Mouse (Mus musculus) heart, embryonic 15.5 days (tissue): Measurements from ENCODE around the gene Zkscan7. TPM values are rescaled to one million over a fixed set of nuclear protein-coding genes. Genes with fewer than 3 reads are reported as not detected.
A peak's percentile ranks its signal among the peaks of the same experiment; 100 is the strongest.

Experiments used
- ATAC-seq: fragments of 200-750 bp; cut with Nextera tagmentation; replicated peaks from 2 replicates; pipeline ENCODE4 v1.8.0; 2017; ENCODE audit warnings: low read depth, moderate TSS enrichment; ENCODE audit not compliant: insufficient number of reproducible peaks, insufficient read depth, low FRiP score
- H3K27ac ChIP-seq: fragments of 300-500 bp; sonication (generic); 2 replicates; pipeline ENCODE4 v1.5.1; 2015; ENCODE audit warnings: mild to moderate bottlenecking, inconsistent platforms
- H3K27me3 ChIP-seq: fragments of 300-500 bp; sonication (generic); 2 replicates; pipeline ENCODE4 v1.6.1; 2015; ENCODE audit warnings: inconsistent platforms
- H3K36me3 ChIP-seq: fragments of 300-500 bp; sonication (generic); 2 replicates; pipeline ENCODE4 v1.6.1; 2015; ENCODE audit warnings: mild to moderate bottlenecking, inconsistent platforms
- H3K4me1 ChIP-seq: fragments of 300-500 bp; sonication (generic); replicated peaks from 2 replicates; pipeline ENCODE4 v1.6.1; 2015; ENCODE audit warnings: inconsistent platforms
- H3K4me2 ChIP-seq: fragments of 300-500 bp; sonication (generic); 2 replicates; pipeline ENCODE4 v1.6.1; 2015; ENCODE audit warnings: inconsistent platforms, mild to moderate bottlenecking, moderate library complexity
- H3K4me3 ChIP-seq: fragments of 300-500 bp; sonication (generic); 2 replicates; pipeline ENCODE4 v1.5.1; 2015; ENCODE audit warnings: mild to moderate bottlenecking, inconsistent platforms
- H3K9ac ChIP-seq: fragments of 300-500 bp; sonication (generic); 2 replicates; pipeline ENCODE4 v1.6.1; 2015; ENCODE audit warnings: mild to moderate bottlenecking, inconsistent platforms
- H3K9me3 ChIP-seq: fragments of 300-500 bp; sonication (generic); replicated peaks from 2 replicates; pipeline ENCODE4 v1.6.1; 2016; ENCODE audit warnings: inconsistent platforms
- WGBS: fragments of 180-500 bp; shearing (Covaris S2); methylation state at CpG from one replicate; pipeline ENCODE4 v1.1.7; 2015; ENCODE audit warnings: mixed read lengths; 5-methylcytosine and 5-hydroxymethylcytosine counted together
- polyA plus RNA-seq: library from polyadenylated mRNA; unstranded; fragments of >200 nt; fragmentation: Nextera tagmentation; extraction: Ambion mirVana; gene quantifications from 2 replicates; pipeline ENCODE4 v1.2.1, GENCODE M21; 2015

The Zkscan7 gene
- polyA plus RNA-seq, 1 experiment from 2014 or later = 1.9 TPM

- H3K4me3 ChIP-seq = no peak overlapping the region
- 97% methylated on average over 3 of the region's 3 CpGs for WGBS
- peaks cover 21% of the 10 kb centered on the region for H3K9me3 ChIP-seq
- 0 out of 2 replicates have a peak, but pooled peaks cover 3% of the 10 kb centered on the region for H3K4me1 ChIP-seq
- peaks cover 95% of the 10 kb centered on the region for H3K36me3 ChIP-seq
- no peak overlapping the region for H3K27ac ChIP-seq
- ATAC-seq = no peak
- no peak overlapping the region for H3K9ac ChIP-seq
- no peak overlapping the region for H3K4me2 ChIP-seq
- H3K27me3 ChIP-seq = no peaks in the 10 kb centered on the region
Measured at GRCm38 (mm10) chr9:122856716-122857115, 28.8 kb upstream of the Zkscan7 start.

DNA sequence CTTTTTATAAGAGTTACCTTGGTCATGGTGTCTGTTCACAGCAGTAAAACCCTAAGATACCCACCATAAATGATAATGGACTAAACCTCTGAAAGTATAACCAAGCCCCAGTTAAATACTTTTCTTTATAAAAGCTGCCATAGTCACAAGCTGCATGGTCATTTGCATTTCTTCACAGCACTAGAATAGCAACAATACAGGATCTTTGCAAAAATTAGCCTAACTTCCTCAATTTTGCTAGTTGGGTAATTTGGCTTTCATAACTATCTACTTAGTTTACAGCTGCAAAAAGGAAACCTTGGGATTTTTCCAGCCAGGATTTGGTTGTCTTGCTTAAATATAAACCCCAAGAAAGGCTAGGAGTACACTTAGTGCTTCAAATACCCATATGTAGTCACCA, 24.7 kb upstream of the Zkscan7 start:
- H3K36me3 ChIP-seq = peaks cover 69% of the 10 kb centered on the region
- H3K27ac ChIP-seq = no peak overlapping the region
- no peak overlapping the region for H3K4me3 ChIP-seq
- H3K9ac ChIP-seq = no peak overlapping the region
- H3K27me3 ChIP-seq = no peaks in the 10 kb centered on the region
- peaks cover 15% of the 10 kb centered on the region for H3K4me1 ChIP-seq
- ATAC-seq = no peak
- peaks cover 18% of the 10 kb centered on the region for H3K9me3 ChIP-seq
- no peak overlapping the region for H3K4me2 ChIP-seq

- peaks cover 21% of the 10 kb centered on the region; the same call in 1 of the 2 replicates for H3K9me3 ChIP-seq
- no peak overlapping the region for H3K27ac ChIP-seq
- peak overlapping the region; percentile 66 for H3K4me2 ChIP-seq
- H3K36me3 ChIP-seq = peaks cover 41% of the 10 kb centered on the region
- no peaks in the 10 kb centered on the region for H3K27me3 ChIP-seq
- ATAC-seq = no peak
- 29% methylated on average over 2 of the region's 2 CpGs for WGBS
- no peak overlapping the region for H3K9ac ChIP-seq
- no peak overlapping the region for H3K4me3 ChIP-seq
- H3K4me1 ChIP-seq = peaks cover 15% of the 10 kb centered on the region
Measured at GRCm38 (mm10) chr9:122863731-122864130, 21.8 kb upstream of the Zkscan7 start.

- Histone ChIP-seq H3K9me3 (peaks cover 15% of the 10 kb centered on the region; the same call in 1 of the 2 replicates), H3K4me2 (peak overlapping the region; percentile 66), H3K4me1 (peaks cover 15% of the 10 kb centered on the region), H3K9ac (peak overlapping the region; percentile 89), H3K4me3 (peak overlapping the region; percentile 94), H3K27me3 (no peaks in the 10 kb centered on the region), H3K36me3 (peaks cover 30% of the 10 kb centered on the region), H3K27ac (no peak overlapping the region)
- 51% methylated on average over 3 of the region's 3 CpGs for WGBS
- ATAC-seq = no peak
Measured at GRCm38 (mm10) chr9:122864848-122865247, 20.6 kb upstream of the Zkscan7 start.

DNA sequence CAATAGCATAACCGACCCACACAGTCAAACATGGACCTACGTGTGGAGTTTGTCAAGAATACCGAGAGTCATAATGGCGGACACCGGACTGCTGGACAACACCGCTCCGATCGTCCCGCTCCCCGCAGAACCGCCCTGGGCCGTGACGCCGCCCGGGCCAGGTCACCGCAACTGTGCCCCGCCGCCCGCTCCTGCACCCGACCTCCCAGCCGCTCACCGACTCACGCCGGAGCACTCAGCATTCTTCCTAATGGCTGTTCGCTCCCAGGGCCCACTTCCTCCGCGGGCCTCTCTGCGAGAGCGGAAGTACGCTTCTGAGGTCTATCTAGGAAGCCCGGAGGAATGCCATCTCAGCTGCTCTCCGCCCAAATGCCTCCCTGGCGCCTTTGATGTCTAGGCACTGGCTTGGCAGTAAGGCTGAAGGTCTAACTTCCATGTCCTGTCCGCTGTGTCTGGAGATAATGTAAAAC, 19.8 kb upstream of the Zkscan7 start, which contains the start of gene Zfp445:
Gene Zfp445 (minus strand): TSS at position 310 of the 470 bp plus-strand sequence.
- no peaks in the 10 kb centered on the region for H3K27me3 ChIP-seq
- peaks cover 21% of the 10 kb centered on the region for H3K36me3 ChIP-seq
- peak; percentile 86 for ATAC-seq
- H3K27ac ChIP-seq = peak within 1 kb of the TSS; percentile 85
- H3K4me2 ChIP-seq = peak within 1 kb of the TSS; percentile 66
- H3K9me3 ChIP-seq = peaks cover 9% of the 10 kb centered on the region; the same call in 1 of the 2 replicates
- WGBS = under 1% methylated on average over 34 of the region's 34 CpGs
- H3K9ac ChIP-seq = peak within 1 kb of the TSS; percentile 89
- peaks cover 15% of the 10 kb centered on the region for H3K4me1 ChIP-seq
- H3K4me3 ChIP-seq = peak within 1 kb of the TSS; percentile 94

DNA sequence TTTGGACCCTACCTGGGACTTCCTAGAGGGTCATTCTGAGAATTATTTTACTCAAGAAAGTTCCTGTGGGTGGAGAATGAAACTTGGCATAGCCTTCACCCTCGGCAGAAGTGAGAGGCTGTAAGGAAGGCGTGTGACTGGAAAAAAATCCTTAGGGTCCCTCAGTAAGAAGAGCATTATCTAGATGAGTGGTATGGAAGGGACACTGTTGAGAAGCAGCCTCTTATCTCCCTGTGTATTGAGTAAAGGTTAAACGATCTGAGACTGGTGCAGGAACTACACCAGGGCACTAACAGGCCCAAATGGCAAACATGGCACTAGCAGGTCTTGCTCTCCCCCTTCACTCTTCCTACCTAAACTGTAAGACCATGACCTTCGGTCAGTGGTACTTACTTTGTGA, 19.3 kb upstream of the Zkscan7 start:
- no peaks in the 10 kb centered on the region for H3K27me3 ChIP-seq
- H3K9ac ChIP-seq = peak overlapping the region; percentile 89; the same call in 1 of the 2 replicates
- peaks cover 15% of the 10 kb centered on the region for H3K4me1 ChIP-seq
- WGBS = 74% methylated on average over 4 of the region's 4 CpGs
- H3K9me3 ChIP-seq = peaks cover 7% of the 10 kb centered on the region; the same call in 1 of the 2 replicates
- H3K4me3 ChIP-seq = peak overlapping the region; percentile 94
- peak overlapping the region; percentile 66 for H3K4me2 ChIP-seq
- no peak overlapping the region for H3K27ac ChIP-seq
- ATAC-seq = no peak
- H3K36me3 ChIP-seq = peaks cover 17% of the 10 kb centered on the region

GRCm38 (mm10) chr9:122872595-122872994, 12.9 kb upstream of the Zkscan7 start:
- 75% methylated on average over 4 of the region's 4 CpGs for WGBS
- Histone ChIP-seq H3K4me2 (no peak overlapping the region), H3K9me3 (peaks cover 4% of the 10 kb centered on the region; the same call in 1 of the 2 replicates)

DNA sequence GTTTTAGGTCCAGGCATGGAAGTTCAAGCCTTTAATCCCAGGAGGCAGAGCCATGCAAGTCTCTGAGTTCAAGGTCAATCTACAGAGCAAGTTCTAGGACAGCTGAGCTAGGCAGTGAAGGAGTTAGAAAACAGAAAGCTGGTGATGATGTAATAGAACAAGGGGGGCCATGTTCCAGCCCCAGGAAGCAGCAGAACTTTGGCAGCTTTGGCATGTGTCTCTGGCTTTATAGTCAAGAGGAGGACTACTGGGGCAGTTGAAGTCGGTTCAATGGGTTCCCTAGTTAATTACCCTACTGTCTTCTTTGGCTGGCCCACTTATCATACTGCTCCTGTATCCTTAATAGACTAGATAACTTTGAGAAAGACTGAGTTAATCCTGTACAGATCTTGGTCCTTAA, 10.8 kb upstream of the Zkscan7 start:
- Histone ChIP-seq H3K9me3 (peaks cover 4% of the 10 kb centered on the region; the same call in 1 of the 2 replicates), H3K9ac (no peak overlapping the region), H3K4me2 (no peak overlapping the region), H3K27ac (no peak overlapping the region), H3K36me3 (no peaks in the 10 kb centered on the region), H3K27me3 (no peaks in the 10 kb centered on the region), H3K4me3 (no peak overlapping the region), H3K4me1 (no peaks in the 10 kb centered on the region)
- no peak for ATAC-seq
- 57% methylated on average over 1 of the region's 1 CpGs for WGBS

More at GRCm38 (mm10) chr9:122872595-122872994, 12.9 kb upstream of the Zkscan7 start:
- Histone ChIP-seq H3K4me3 (no peak overlapping the region), H3K27me3 (no peaks in the 10 kb centered on the region), H3K9ac (no peak overlapping the region), H3K4me1 (no peaks in the 10 kb centered on the region), H3K27ac (no peak overlapping the region), H3K36me3 (no peaks in the 10 kb centered on the region)
- no peak for ATAC-seq

- Histone ChIP-seq H3K36me3 (no peaks in the 10 kb centered on the region), H3K9ac (no peak overlapping the region), H3K4me3 (no peak overlapping the region), H3K27ac (no peak overlapping the region), H3K9me3 (peaks cover 4% of the 10 kb centered on the region; the same call in 1 of the 2 replicates), H3K4me2 (no peak overlapping the region), H3K4me1 (no peaks in the 10 kb centered on the region), H3K27me3 (no peaks in the 10 kb centered on the region)
- 75% methylated on average over 2 of the region's 2 CpGs for WGBS
- no peak for ATAC-seq
Measured at GRCm38 (mm10) chr9:122875145-122875544, 10.3 kb upstream of the Zkscan7 start.

GRCm38 (mm10) chr9:122886372-122887179, 1.1 kb downstream of the Zkscan7 start:
- Histone ChIP-seq H3K36me3 (no peaks in the 10 kb centered on the region; the same call in 1 of the 2 replicates), H3K27ac (no peak overlapping the region), H3K9me3 (no peaks in the 10 kb centered on the region), H3K27me3 (no peaks in the 10 kb centered on the region; the same call in 1 of the 2 replicates), H3K9ac (peak overlapping the region; percentile 73), H3K4me3 (peak overlapping the region; percentile 73), H3K4me2 (peak overlapping the region; percentile 84), H3K4me1 (no peaks in the 10 kb centered on the region; the same call in 1 of the 2 replicates)
- 6% methylated on average over 54 of the region's 54 CpGs for WGBS
- peak; percentile 58; the same call in 1 of the 2 replicates for ATAC-seq

DNA sequence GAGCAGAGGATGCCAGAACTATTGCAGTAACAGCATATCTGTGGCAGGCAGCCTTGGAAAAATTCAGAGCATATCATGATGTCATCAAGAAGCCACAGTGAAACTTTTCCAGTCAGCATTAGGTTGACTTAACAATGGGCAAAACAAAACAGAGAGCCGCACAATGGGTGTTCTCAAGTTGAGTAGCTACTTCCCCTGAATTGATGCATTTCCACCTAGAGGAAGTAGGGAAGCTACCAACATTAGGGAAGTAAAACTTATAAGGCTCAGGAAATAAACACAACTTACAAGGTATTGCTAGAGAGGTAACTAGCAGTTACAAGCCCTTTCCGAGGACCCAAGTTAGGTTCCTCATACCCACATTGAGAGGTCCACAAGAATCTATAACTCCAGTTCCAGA, 15.6 kb downstream of the Zkscan7 start:
- H3K27ac ChIP-seq = no peak overlapping the region
- no peaks in the 10 kb centered on the region; the same call in 1 of the 2 replicates for H3K36me3 ChIP-seq
- H3K9ac ChIP-seq = no peak overlapping the region
- 79% methylated on average over 2 of the region's 2 CpGs for WGBS
- no peaks in the 10 kb centered on the region; the same call in 1 of the 2 replicates for H3K27me3 ChIP-seq
- no peak for ATAC-seq
- H3K9me3 ChIP-seq = no peaks in the 10 kb centered on the region
- H3K4me3 ChIP-seq = no peak overlapping the region
- 0 out of 2 replicates have a peak, but pooled peaks cover 2% of the 10 kb centered on the region for H3K4me1 ChIP-seq
- no peak overlapping the region for H3K4me2 ChIP-seq
